Mouse (Mus musculus) midbrain, postnatal 0 days (tissue): ENCODE measurements around the gene Lmnb2. TPM values are rescaled to one million over a fixed set of nuclear protein-coding genes. Genes with fewer than 3 reads are reported as not detected.

ENCODE experiments used
- ATAC-seq: fragments of 200-750 bp; cut with Nextera tagmentation; 2 replicates; pipeline ENCODE4 v1.8.0; 2017; ENCODE audit warnings: moderate number of reproducible peaks, mild to moderate bottlenecking, moderate TSS enrichment, moderate library complexity; ENCODE audit not compliant: low FRiP score
- DNase-seq: peaks from one replicate; pipeline ENCODE4 v3.0.0-alpha.2; 2015; ENCODE audit warnings: low spot score
- H3K27ac ChIP-seq: fragments of 300-500 bp; sonication (generic); 2 replicates; pipeline ENCODE4 v1.5.1; 2014; ENCODE audit warnings: low read depth, mild to moderate bottlenecking, low read length, mixed read lengths
- H3K27me3 ChIP-seq: fragments of 300-500 bp; sonication (generic); 2 replicates; pipeline ENCODE4 v1.6.1; 2014; ENCODE audit warnings: low read length, control low read depth, mixed read lengths; ENCODE audit not compliant: insufficient read depth
- H3K36me3 ChIP-seq: fragments of 300-500 bp; sonication (generic); 2 replicates; pipeline ENCODE4 v1.6.1; 2014; ENCODE audit warnings: low read length, control low read depth, mixed read lengths; ENCODE audit not compliant: insufficient read depth
- H3K4me1 ChIP-seq: fragments of 300-500 bp; sonication (generic); 2 replicates; pipeline ENCODE4 v1.6.1; 2014; ENCODE audit warnings: mild to moderate bottlenecking, control low read depth, antibody characterized with exemption, low read length, mixed read lengths; ENCODE audit not compliant: insufficient read depth
- H3K4me2 ChIP-seq: fragments of 300-500 bp; sonication (generic); 2 replicates; pipeline ENCODE4 v1.6.1; 2014; ENCODE audit warnings: low read depth, mild to moderate bottlenecking, low read length, mixed read lengths; ENCODE audit not compliant: poor library complexity, severe bottlenecking
- H3K4me3 ChIP-seq: fragments of 300-500 bp; sonication (generic); 2 replicates; pipeline ENCODE4 v1.5.1; 2014; ENCODE audit warnings: low read depth, mild to moderate bottlenecking, low read length, moderate library complexity
- H3K9ac ChIP-seq: fragments of 300-500 bp; sonication (generic); replicated peaks from 2 replicates; pipeline ENCODE4 v1.6.1; 2014; ENCODE audit warnings: mild to moderate bottlenecking, low read length, moderate library complexity, mixed read lengths; ENCODE audit not compliant: poor library complexity, severe bottlenecking
- H3K9me3 ChIP-seq: fragments of 300-500 bp; sonication (generic); 2 replicates; pipeline ENCODE4 v1.6.1; 2016; ENCODE audit warnings: low read length, control low read depth
- CTCF ChIP-seq: IDR thresholded peaks from 2 replicates; pipeline ENCODE4 v1.5.1; 2016; ENCODE audit warnings: antibody characterized with exemption, mild to moderate bottlenecking
- WGBS: fragments of 180-500 bp; shearing (Covaris S2); extraction: QIAGEN DNeasy Blood & Tissue Kit; methylation state at CpG from one replicate; pipeline ENCODE4 v1.1.7; 2014; 5-methylcytosine and 5-hydroxymethylcytosine counted together
- polyA plus RNA-seq: library from polyadenylated mRNA; unstranded; fragments of >200 nt; fragmentation: Nextera tagmentation; extraction: Ambion mirVana; gene quantifications from 2 replicates; pipeline ENCODE4 v1.2.1, GENCODE M21; 2015
- total RNA-seq: library from RNA; depleted of rRNA; stranded (reverse); fragments of >200 nt; gene quantifications from 2 replicates; pipeline ENCODE4 v1.2.3, GENCODE M21; 2014; rRNA removed

Lmnb2 gene
- 40.2 and 47.3 TPM in 2 replicates for total RNA-seq
- 22.6 and 22.7 TPM in 2 replicates for polyA plus RNA-seq

DNA sequence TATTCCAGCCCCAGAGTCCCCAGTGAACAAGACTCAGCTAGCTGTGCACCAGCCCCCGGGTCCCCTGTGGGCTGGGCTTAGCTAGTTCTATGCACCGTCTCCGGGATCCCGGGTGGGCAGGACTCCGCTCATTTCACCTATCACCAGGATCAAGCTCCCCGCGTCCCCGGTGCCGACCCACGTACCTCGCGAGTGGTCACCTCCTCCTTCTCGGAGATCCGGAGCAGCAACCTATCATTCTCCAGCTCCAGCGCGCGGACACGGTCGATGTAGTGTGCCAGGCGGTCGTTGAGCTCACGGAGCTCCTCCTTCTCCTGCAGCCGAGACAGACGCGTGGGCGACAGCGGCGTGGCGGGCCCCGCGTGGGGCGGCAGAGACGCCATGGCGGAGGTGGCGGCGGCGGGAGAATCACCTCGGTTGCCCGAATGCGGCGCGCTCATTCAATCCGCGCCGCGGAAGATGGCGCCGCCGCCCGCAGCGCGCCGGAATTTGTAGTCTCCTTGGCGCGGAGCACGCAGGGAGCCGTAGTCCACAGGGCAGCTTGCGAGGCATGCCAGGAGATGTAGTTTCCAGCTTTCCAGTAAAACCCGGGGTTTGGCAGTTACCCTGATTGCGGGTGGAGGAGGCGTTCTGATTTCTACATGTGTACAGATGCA lies at the start of gene Lmnb2:
TSS of gene Lmnb2 (minus strand) at position 467 of the 656 bp plus-strand sequence.
- Histone ChIP-seq H3K4me1 (no peaks in the 10 kb centered on the region; the same call in 1 of the 2 replicates), H3K9ac (peak within 1 kb of the TSS; percentile 80), H3K36me3 (0 out of 2 replicates have a peak, but pooled peaks cover 5% of the 10 kb centered on the region), H3K4me2 (peak within 1 kb of the TSS; percentile 81), H3K9me3 (no peaks in the 10 kb centered on the region), H3K4me3 (peak within 1 kb of the TSS; percentile 87), H3K27ac (peak within 1 kb of the TSS; percentile 78), H3K27me3 (no peaks in the 10 kb centered on the region)
- TF ChIP-seq CTCF: peak; percentile 27; the same call in 1 of the 2 replicates
- WGBS: under 1% methylated on average over 61 of the region's 61 CpGs
- DNase-seq (peak; percentile 93), ATAC-seq (peak; percentile 70)

DNA sequence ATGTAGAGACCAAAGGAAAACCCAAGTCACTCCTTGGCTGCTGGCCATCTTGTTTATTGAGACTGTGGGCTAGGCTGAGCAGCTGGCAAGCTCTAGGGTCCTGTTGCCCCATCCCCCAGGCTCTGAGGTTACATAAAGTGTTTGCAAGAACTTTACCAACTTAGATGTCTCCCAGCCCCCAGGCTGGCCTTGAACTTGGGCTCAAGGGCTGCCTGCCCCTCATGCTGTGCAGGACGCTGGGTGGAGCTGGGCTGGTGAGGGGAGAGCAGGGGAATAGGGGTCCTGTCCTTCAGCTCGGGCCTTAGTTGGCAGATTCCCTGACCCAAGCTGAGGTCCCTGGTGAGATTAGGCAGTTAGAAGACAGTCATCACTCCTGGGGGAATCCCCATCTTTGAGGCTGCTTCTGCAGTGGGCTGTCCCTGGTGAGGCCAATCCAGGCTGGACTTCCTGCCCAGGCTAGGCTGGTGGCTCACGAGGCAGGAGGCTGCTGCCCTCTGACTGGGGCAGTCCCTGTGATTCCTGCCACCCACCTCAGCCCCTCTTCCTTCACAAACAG lies 49.1 kb upstream of the Lmnb2 start:
- ATAC-seq: no peak
- Histone ChIP-seq H3K9me3 (no peaks in the 10 kb centered on the region), H3K36me3 (no peaks in the 10 kb centered on the region), H3K9ac (no peak overlapping the region), H3K4me1 (no peaks in the 10 kb centered on the region), H3K4me3 (no peak overlapping the region), H3K4me2 (no peak overlapping the region), H3K27ac (no peak overlapping the region), H3K27me3 (no peaks in the 10 kb centered on the region)
- peak; percentile 56 for DNase-seq
- 64% methylated on average over 3 of the region's 3 CpGs for WGBS
- TF ChIP-seq CTCF: no peak

DNA sequence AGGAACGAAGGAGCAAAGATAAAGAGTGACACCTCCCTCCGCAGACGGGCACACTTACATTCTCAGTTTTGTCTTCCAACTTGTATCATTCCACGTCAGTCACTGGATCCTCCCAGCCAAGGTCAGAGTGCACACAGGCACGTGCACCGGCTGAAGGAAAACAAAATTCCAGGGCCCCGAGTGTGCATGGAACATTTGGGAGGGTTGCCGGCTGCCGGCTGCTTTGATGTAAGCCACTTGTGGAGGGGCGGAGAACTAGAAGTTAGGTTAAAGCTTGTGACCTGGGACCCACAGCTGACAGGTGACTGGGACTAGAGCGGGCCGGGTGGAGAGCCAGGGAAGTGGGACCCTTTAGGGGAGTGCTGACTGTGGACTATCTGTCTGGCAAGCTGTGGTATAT lies 48.3 kb upstream of the Lmnb2 start:
- Histone ChIP-seq H3K27me3 (no peaks in the 10 kb centered on the region), H3K4me2 (no peak overlapping the region), H3K9me3 (no peaks in the 10 kb centered on the region), H3K36me3 (no peaks in the 10 kb centered on the region), H3K9ac (no peak overlapping the region), H3K27ac (no peak overlapping the region), H3K4me1 (no peaks in the 10 kb centered on the region), H3K4me3 (no peak overlapping the region)
- WGBS: 69% methylated on average over 12 of the region's 12 CpGs
- ATAC-seq (no peak), DNase-seq (no peak)
- TF ChIP-seq CTCF: no peak

DNA sequence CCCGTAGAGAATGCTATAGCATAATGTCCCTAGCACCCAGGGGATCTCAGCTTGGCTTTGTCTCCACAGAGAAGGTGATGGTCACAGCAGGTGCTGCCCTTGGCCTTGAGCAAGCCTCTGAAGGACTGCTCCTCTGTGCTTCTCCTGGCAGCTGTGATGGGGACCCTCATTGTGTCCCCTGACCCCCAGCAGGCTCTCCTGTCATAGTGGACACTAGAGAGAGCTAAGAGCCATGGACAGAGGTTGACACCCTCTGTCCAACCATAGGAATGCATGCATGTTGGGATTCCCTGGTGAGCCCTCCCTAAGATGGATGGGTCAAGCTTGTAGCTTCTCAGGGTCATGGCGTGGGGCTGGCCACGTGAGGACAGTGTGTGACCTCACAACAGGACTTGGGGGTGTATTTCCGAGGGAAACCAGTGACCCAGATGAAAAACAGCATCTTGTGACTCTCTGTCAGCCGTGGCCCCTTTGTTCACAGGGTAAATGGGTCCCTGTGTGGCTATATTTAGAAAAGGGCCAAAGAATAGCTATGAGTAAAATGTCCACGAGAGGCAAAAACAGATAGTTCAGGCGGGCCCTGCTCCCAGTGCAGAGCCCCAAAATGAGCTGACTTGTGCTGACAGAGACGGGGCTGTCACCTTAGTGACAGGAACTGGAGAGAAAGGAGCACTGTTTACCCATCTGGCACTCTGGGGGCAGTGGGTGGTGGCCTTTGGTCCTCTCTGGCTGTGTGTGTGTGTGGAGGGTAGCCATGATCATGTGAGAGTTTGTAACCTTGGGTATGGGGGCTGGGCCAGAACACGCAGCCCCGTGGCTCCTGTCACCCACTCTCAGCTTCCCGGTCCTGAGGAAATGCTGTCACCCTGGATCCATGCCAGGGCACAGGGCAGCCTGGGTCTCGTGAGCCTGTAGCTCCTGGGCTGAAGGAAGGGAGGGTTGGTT lies 45.3 kb upstream of the Lmnb2 start:
- Histone ChIP-seq H3K4me2 (no peak overlapping the region), H3K9me3 (no peaks in the 10 kb centered on the region), H3K4me3 (no peak overlapping the region), H3K4me1 (no peaks in the 10 kb centered on the region), H3K36me3 (no peaks in the 10 kb centered on the region), H3K9ac (no peak overlapping the region), H3K27ac (no peak overlapping the region), H3K27me3 (no peaks in the 10 kb centered on the region)
- no peak for TF ChIP-seq CTCF
- DNase-seq (no peak), ATAC-seq (no peak)
- 59% methylated on average over 12 of the region's 12 CpGs for WGBS

DNA sequence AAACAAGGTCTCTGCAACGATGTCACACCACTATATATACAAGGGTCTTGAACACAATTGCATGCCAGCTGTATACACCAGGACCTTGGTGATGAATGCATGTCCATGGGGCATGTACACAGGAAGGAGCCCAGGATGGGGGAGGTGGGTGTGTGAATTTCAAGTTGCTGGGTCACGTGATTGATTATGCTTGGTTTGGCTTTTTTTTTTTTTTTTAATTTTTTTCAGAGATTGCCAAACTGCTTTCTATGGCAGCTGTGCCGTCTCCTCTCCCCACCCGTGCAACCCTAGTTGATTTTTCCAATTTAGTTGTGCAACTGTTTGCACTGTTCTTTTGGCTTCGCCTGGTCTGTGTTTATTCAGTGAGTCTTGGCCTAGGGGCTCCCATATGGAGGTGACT lies 44.5 kb upstream of the Lmnb2 start:
- Histone ChIP-seq H3K4me3 (no peak overlapping the region), H3K4me1 (no peaks in the 10 kb centered on the region), H3K9ac (no peak overlapping the region), H3K27ac (no peak overlapping the region), H3K9me3 (no peaks in the 10 kb centered on the region), H3K36me3 (no peaks in the 10 kb centered on the region), H3K4me2 (no peak overlapping the region), H3K27me3 (no peaks in the 10 kb centered on the region)
- DNase-seq: no peak
- no peak for TF ChIP-seq CTCF
- WGBS: 79% methylated on average over 5 of the region's 5 CpGs
- ATAC-seq: no peak
